Mouse (Mus musculus) embryonic facial prominence, embryonic 13.5 days (tissue): ENCODE measurements at regions not wholly inside any gene's neighbourhood (a gene's known extent, or its start where the extent isn't known, plus 50 kb on each side); places are given as distances from the start of the nearest gene placed in this dataset.

Experiments
- ATAC-seq: fragments of 200-750 bp; cut with Nextera tagmentation; 2 replicates; pipeline ENCODE4 v1.8.0; 2017; ENCODE audit warnings: low read depth; ENCODE audit not compliant: insufficient number of reproducible peaks, insufficient read depth, low FRiP score, low TSS enrichment
- H3K27ac ChIP-seq: fragments of 300-500 bp; sonication (generic); 2 replicates; pipeline ENCODE4 v1.5.1; 2015; ENCODE audit warnings: moderate library complexity, mild to moderate bottlenecking, inconsistent platforms
- H3K27me3 ChIP-seq: fragments of 300-500 bp; sonication (generic); 2 replicates; pipeline ENCODE4 v1.6.1; 2015; ENCODE audit warnings: mild to moderate bottlenecking, inconsistent platforms
- H3K36me3 ChIP-seq: fragments of 300-500 bp; sonication (generic); 2 replicates; pipeline ENCODE4 v1.6.1; 2015; ENCODE audit warnings: mild to moderate bottlenecking, inconsistent platforms
- H3K4me1 ChIP-seq: fragments of 300-500 bp; sonication (generic); 2 replicates; pipeline ENCODE4 v1.6.1; 2015; ENCODE audit warnings: inconsistent platforms
- H3K4me2 ChIP-seq: fragments of 300-500 bp; sonication (generic); 2 replicates; pipeline ENCODE4 v1.6.1; 2015; ENCODE audit warnings: moderate library complexity, mild to moderate bottlenecking, inconsistent platforms
- H3K4me3 ChIP-seq: fragments of 300-500 bp; sonication (generic); 2 replicates; pipeline ENCODE4 v1.5.1; 2015; ENCODE audit warnings: mild to moderate bottlenecking, inconsistent platforms
- H3K9ac ChIP-seq: fragments of 300-500 bp; sonication (generic); 2 replicates; pipeline ENCODE4 v1.6.1; 2015; ENCODE audit warnings: mild to moderate bottlenecking, inconsistent platforms
- H3K9me3 ChIP-seq: fragments of 300-500 bp; sonication (generic); 2 replicates; pipeline ENCODE4 v1.6.1; 2016; ENCODE audit warnings: inconsistent platforms
- WGBS: fragments of 180-500 bp; shearing (Covaris S2); methylation state at CpG from one replicate; pipeline ENCODE4 v1.1.7; 2015; ENCODE audit warnings: mixed read lengths; 5-methylcytosine and 5-hydroxymethylcytosine counted together

DNA sequence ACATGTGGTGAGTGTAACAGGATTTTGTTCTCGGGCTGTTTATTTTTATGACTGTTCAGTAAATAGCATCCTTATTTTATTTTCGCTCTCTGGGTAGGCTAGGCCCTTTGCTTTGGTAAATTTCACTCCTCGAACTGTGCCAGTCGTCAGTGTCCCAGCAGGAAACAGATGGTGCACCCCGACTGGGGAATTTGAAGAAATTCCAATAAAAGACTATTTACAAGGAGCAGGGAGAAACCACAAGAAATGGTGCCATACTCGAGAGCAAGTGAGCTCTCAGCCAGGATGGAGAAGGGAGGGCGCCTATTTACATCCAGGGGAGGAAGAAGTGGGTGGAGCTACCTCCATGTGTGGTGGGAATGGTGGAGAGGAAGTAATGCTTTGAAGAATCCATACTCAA is 213.0 kb downstream of the Zfp326 start:
- no peaks in the 10 kb centered on the region for H3K36me3 ChIP-seq
- H3K27me3 ChIP-seq = no peaks in the 10 kb centered on the region
- H3K9ac ChIP-seq = no peak overlapping the region
- 59% methylated on average over 7 of the region's 7 CpGs for WGBS
- peaks cover 5% of the 10 kb centered on the region; the same call in 1 of the 2 replicates for H3K9me3 ChIP-seq
- no peak for ATAC-seq
- H3K4me3 ChIP-seq = no peak overlapping the region
- H3K4me1 ChIP-seq = no peaks in the 10 kb centered on the region
- H3K4me2 ChIP-seq = no peak overlapping the region
- no peak overlapping the region for H3K27ac ChIP-seq

GRCm38 (mm10) chr5:106088478-106089185 is 212.3 kb downstream of the Zfp326 start:
- Histone ChIP-seq H3K9ac (no peak overlapping the region), H3K4me2 (no peak overlapping the region), H3K4me1 (no peaks in the 10 kb centered on the region), H3K4me3 (no peak overlapping the region), H3K9me3 (peaks cover 5% of the 10 kb centered on the region; the same call in 1 of the 2 replicates), H3K27ac (no peak overlapping the region), H3K36me3 (no peaks in the 10 kb centered on the region), H3K27me3 (no peaks in the 10 kb centered on the region)
- ATAC-seq = no peak
- 82% methylated on average over 5 of the region's 5 CpGs for WGBS

- Histone ChIP-seq H3K4me3 (no peak overlapping the region), H3K9me3 (peaks cover 5% of the 10 kb centered on the region; the same call in 1 of the 2 replicates), H3K27ac (no peak overlapping the region), H3K4me1 (no peaks in the 10 kb centered on the region), H3K36me3 (no peaks in the 10 kb centered on the region), H3K27me3 (no peaks in the 10 kb centered on the region), H3K4me2 (no peak overlapping the region), H3K9ac (no peak overlapping the region)
- WGBS = 75% methylated on average over 4 of the region's 4 CpGs
- ATAC-seq = no peak
Measured at GRCm38 (mm10) chr5:106083786-106084185, 207.4 kb downstream of the Zfp326 start.

GRCm38 (mm10) chr5:106082891-106083290 is 206.5 kb downstream of the Zfp326 start:
- WGBS = 51% methylated on average over 7 of the region's 7 CpGs
- no peak overlapping the region for H3K27ac ChIP-seq
- no peak for ATAC-seq

GRCm38 (mm10) chr5:106067124-106067551 is 190.8 kb downstream of the Zfp326 start:
- H3K9me3 ChIP-seq = peaks cover 10% of the 10 kb centered on the region
- H3K27ac ChIP-seq = no peak overlapping the region
- H3K4me3 ChIP-seq = no peak overlapping the region
- H3K4me2 ChIP-seq = no peak overlapping the region
- no peaks in the 10 kb centered on the region for H3K4me1 ChIP-seq
- 75% methylated on average over 9 of the region's 9 CpGs for WGBS
- ATAC-seq = no peak
- no peaks in the 10 kb centered on the region for H3K36me3 ChIP-seq
- H3K27me3 ChIP-seq = no peaks in the 10 kb centered on the region
- no peak overlapping the region for H3K9ac ChIP-seq

More at GRCm38 (mm10) chr5:106082891-106083290, 206.5 kb downstream of the Zfp326 start:
- Histone ChIP-seq H3K4me2 (no peak overlapping the region), H3K4me1 (no peaks in the 10 kb centered on the region), H3K4me3 (no peak overlapping the region), H3K36me3 (no peaks in the 10 kb centered on the region), H3K9ac (no peak overlapping the region), H3K27me3 (no peaks in the 10 kb centered on the region), H3K9me3 (peaks cover 5% of the 10 kb centered on the region; the same call in 1 of the 2 replicates)

- Histone ChIP-seq H3K9me3 (peaks cover 10% of the 10 kb centered on the region), H3K4me1 (no peaks in the 10 kb centered on the region), H3K36me3 (no peaks in the 10 kb centered on the region), H3K4me2 (no peak overlapping the region), H3K9ac (no peak overlapping the region), H3K27me3 (no peaks in the 10 kb centered on the region), H3K27ac (no peak overlapping the region), H3K4me3 (no peak overlapping the region)
- no peak for ATAC-seq
Measured at GRCm38 (mm10) chr5:106066706-106067105, 190.3 kb downstream of the Zfp326 start.

DNA sequence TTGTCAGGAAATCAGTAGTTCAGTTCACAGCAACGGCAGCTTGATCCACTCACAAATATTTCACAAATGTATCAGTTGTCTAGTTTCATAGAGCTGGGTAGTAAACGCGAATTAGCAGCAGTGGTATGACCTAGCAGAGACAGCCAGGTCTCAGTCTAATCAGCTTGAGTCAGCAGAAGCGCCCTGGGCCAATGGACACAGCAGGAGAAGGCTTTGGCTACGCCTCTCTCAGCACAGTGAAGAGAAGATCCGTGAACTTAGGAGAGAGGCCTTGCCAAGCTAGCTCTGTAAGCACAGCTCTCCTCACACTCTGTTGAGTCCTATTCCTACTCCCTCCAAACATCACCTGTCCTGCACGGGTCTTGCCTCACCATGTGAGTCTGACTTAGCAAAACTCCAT is 188.0 kb downstream of the Zfp326 start:
- no peak overlapping the region for H3K27ac ChIP-seq
- no peak overlapping the region for H3K9ac ChIP-seq
- H3K9me3 ChIP-seq = peaks cover 10% of the 10 kb centered on the region
- no peak overlapping the region for H3K4me2 ChIP-seq
- no peak for ATAC-seq
- H3K27me3 ChIP-seq = no peaks in the 10 kb centered on the region
- H3K36me3 ChIP-seq = no peaks in the 10 kb centered on the region
- no peak overlapping the region for H3K4me3 ChIP-seq
- H3K4me1 ChIP-seq = no peaks in the 10 kb centered on the region
- 90% methylated on average over 7 of the region's 7 CpGs for WGBS

DNA sequence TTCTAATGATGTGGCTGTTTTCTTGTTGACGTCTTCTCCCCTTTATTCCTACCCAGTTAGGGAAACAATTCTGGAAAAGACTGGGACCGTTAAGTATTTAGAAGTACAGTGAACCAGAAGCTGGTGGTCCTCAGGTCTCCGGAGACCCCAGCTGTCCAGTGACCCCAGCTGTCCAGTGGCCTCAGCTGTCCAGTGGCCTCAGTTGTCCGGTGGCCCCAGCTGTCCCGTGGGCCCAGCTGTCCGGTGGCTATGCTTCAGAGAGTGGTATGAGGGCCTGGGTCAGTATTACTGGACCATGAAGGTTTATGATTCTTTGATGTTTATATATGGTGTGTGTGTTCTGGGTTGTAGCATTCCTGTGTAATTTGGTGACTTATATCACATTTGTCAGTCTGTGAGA is 186.6 kb downstream of the Zfp326 start:
- Histone ChIP-seq H3K27me3 (no peaks in the 10 kb centered on the region), H3K27ac (no peak overlapping the region), H3K9ac (no peak overlapping the region), H3K36me3 (no peaks in the 10 kb centered on the region), H3K4me1 (no peaks in the 10 kb centered on the region), H3K4me3 (no peak overlapping the region), H3K4me2 (no peak overlapping the region), H3K9me3 (peaks cover 10% of the 10 kb centered on the region)
- WGBS = 87% methylated on average over 6 of the region's 6 CpGs
- ATAC-seq = no peak

DNA sequence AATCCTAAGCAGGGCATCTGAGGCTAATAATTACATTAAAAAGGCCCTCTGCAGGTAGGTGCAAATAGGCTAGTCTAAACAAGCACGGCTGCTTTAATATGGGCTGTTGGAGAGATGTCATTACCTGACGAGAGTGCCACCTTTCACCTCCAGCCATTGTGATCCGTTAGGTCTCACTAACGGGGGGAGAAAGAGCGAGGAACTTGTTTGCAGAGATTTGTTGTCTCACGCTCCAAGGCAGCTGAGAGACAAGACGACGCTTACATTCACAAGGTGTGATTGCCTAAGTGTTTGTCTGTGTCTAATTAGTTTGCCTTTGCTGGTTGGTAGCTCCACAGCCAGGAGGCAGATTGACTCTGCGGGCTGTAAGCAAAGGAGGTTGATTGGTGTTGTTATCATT is 180.3 kb downstream of the Zfp326 start:
- WGBS = 33% methylated on average over 9 of the region's 9 CpGs
- no peak overlapping the region for H3K27ac ChIP-seq
- H3K9ac ChIP-seq = no peak overlapping the region
- no peak overlapping the region for H3K4me3 ChIP-seq
- H3K4me1 ChIP-seq = no peaks in the 10 kb centered on the region
- H3K4me2 ChIP-seq = no peak overlapping the region
- no peaks in the 10 kb centered on the region for H3K9me3 ChIP-seq
- H3K27me3 ChIP-seq = no peaks in the 10 kb centered on the region
- no peak for ATAC-seq
- no peaks in the 10 kb centered on the region for H3K36me3 ChIP-seq

- no peaks in the 10 kb centered on the region for H3K27me3 ChIP-seq
- H3K9ac ChIP-seq = no peak overlapping the region
- no peak overlapping the region for H3K4me3 ChIP-seq
- no peak overlapping the region for H3K4me2 ChIP-seq
- no peaks in the 10 kb centered on the region for H3K36me3 ChIP-seq
- ATAC-seq = no peak
- no peaks in the 10 kb centered on the region for H3K9me3 ChIP-seq
- 55% methylated on average over 8 of the region's 8 CpGs for WGBS
- no peak overlapping the region for H3K27ac ChIP-seq
- no peaks in the 10 kb centered on the region for H3K4me1 ChIP-seq
Measured at GRCm38 (mm10) chr5:106055221-106055620, 178.9 kb downstream of the Zfp326 start.

DNA sequence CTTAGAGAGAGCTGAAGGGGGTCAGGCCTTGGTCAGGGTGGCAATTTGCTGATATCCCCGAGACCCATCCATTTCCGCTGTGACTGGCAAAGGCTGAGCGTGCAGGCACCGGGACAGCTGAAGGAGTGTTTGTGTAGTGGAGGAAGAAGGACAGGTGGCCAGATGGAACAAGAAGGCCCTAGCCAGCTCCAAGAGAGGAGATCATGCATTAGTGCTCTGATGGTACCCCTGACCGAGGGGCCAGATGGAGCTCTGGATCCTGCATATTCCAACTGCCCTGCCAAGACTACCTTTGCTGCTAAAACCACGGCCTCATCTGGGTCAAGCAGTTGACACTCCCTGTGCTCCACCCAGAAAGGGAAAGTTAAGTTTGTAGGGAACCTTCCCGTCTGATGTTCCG is 174.7 kb downstream of the Zfp326 start:
- no peaks in the 10 kb centered on the region for H3K27me3 ChIP-seq
- no peak overlapping the region for H3K27ac ChIP-seq
- 94% methylated on average over 8 of the region's 8 CpGs for WGBS
- no peaks in the 10 kb centered on the region for H3K9me3 ChIP-seq
- no peak overlapping the region for H3K4me2 ChIP-seq
- no peak overlapping the region for H3K9ac ChIP-seq
- H3K4me3 ChIP-seq = no peak overlapping the region
- no peaks in the 10 kb centered on the region for H3K4me1 ChIP-seq
- ATAC-seq = no peak
- H3K36me3 ChIP-seq = no peaks in the 10 kb centered on the region

DNA sequence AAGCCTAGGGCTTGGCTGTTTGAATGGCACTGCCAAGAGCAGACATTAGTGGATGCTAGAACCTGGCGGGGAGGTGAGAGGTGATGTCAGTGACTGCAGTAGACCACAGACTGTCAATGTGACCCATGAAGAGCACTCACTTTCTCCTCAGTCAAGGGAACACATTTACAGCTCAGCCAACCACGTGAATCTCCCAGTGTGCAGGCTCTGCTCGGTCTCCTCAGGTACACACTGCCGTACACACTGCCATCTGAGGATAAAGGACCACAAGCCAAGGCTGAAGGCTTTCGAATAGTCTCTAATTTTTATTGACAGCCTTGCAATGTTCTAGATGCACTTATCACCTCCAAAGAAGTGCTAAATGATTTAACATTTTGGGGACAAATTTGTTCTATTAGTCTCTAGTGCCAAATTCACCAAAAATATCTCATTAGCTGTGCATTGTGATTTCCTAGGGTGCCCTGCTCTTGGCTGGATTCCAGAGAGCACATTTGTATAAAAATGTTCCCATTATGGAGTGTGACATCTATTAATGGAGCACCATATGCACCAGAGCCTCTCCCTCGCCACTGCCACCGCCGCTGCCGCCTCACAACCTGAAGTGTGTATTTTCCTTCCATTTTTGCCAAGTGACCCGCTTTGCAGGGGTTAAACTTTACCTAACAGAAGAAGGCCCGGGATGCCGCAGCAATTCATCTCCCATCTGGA is 168.7 kb downstream of the Zfp326 start:
- no peaks in the 10 kb centered on the region for H3K9me3 ChIP-seq
- no peak for ATAC-seq
- no peak overlapping the region for H3K9ac ChIP-seq
- H3K4me1 ChIP-seq = no peaks in the 10 kb centered on the region
- no peaks in the 10 kb centered on the region for H3K36me3 ChIP-seq
- H3K4me3 ChIP-seq = no peak overlapping the region
- 78% methylated on average over 12 of the region's 12 CpGs for WGBS
- H3K4me2 ChIP-seq = no peak overlapping the region
- H3K27me3 ChIP-seq = no peaks in the 10 kb centered on the region
- H3K27ac ChIP-seq = no peak overlapping the region
